Mouse (Mus musculus): ENCODE data around the gene Phc2.

DNA sequence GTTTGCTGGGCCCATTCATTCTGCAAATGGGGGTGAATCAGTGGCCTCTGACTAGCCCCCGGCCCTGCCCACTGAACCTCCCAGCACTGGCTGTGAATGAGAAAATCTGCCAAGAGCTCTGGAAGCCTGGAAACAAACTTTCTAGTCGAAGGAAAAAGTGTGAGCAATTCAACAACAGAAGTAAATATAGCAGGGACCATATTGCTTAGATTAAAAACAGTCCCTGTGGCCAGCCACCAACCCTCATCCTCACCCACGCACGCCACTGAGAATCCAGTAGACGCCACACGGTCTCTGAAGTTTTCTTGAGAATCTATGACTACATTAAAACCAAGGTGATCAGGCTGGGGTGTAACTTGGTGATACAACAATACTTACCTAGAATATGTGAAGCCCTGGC, 58.4 kb downstream of the Phc2 start:
- no peak for TF ChIP-seq CTCF (IDR thresholded peaks at IDR 0.05; ENCODE audit: low read depth)
- TF ChIP-seq EP300 (IDR thresholded peaks at IDR 0.05; ENCODE audit: low read depth): no peak
